Mouse (Mus musculus) lung, embryonic 14.5 days (tissue): ENCODE measurements around the gene Usp40. TPM values are rescaled to one million over a fixed set of nuclear protein-coding genes. Genes with fewer than 3 reads are reported as not detected.

Experiments used
- ATAC-seq: fragments of 200-750 bp; cut with Nextera tagmentation; 2 replicates; pipeline ENCODE4 v1.8.0; 2017; ENCODE audit warnings: mild to moderate bottlenecking, moderate TSS enrichment, moderate library complexity; ENCODE audit not compliant: insufficient read depth
- DNase-seq: peaks from one replicate; pipeline ENCODE4 v3.0.0-alpha.2; 2015
- H3K27ac ChIP-seq: fragments of 300-500 bp; sonication (generic); 2 replicates; pipeline ENCODE4 v1.5.1; 2014; ENCODE audit warnings: low read depth, mild to moderate bottlenecking, moderate library complexity
- H3K27me3 ChIP-seq: fragments of 300-500 bp; sonication (generic); 2 replicates; pipeline ENCODE4 v1.6.1; 2014; ENCODE audit warnings: low read length, control low read depth; ENCODE audit not compliant: insufficient read depth
- H3K36me3 ChIP-seq: fragments of 300-500 bp; sonication (generic); 2 replicates; pipeline ENCODE4 v1.6.1; 2014; ENCODE audit warnings: control low read depth; ENCODE audit not compliant: insufficient read depth
- H3K4me1 ChIP-seq: fragments of 300-500 bp; sonication (generic); 2 replicates; pipeline ENCODE4 v1.6.1; 2014; ENCODE audit warnings: antibody characterized with exemption, control low read depth; ENCODE audit not compliant: insufficient read depth
- H3K4me2 ChIP-seq: fragments of 300-500 bp; sonication (generic); 2 replicates; pipeline ENCODE4 v1.6.1; 2014; ENCODE audit warnings: mild to moderate bottlenecking
- H3K4me3 ChIP-seq: fragments of 300-500 bp; sonication (generic); 2 replicates; pipeline ENCODE4 v1.5.1; 2014; ENCODE audit warnings: low read depth, low read length
- H3K9ac ChIP-seq: fragments of 300-500 bp; sonication (generic); 2 replicates; pipeline ENCODE4 v1.6.1; 2014
- H3K9me3 ChIP-seq: fragments of 300-500 bp; sonication (generic); 2 replicates; pipeline ENCODE4 v1.6.1; 2016; ENCODE audit warnings: low read depth, low read length, control low read depth
- CTCF ChIP-seq: IDR thresholded peaks from 2 replicates; pipeline ENCODE4 v1.5.1; 2016; ENCODE audit warnings: antibody characterized with exemption, low read depth
- WGBS: fragments of 180-500 bp; shearing (Covaris S2); extraction: QIAGEN DNeasy Blood & Tissue Kit; methylation state at CpG from one replicate; pipeline ENCODE4 v1.1.7; 2014; 5-methylcytosine and 5-hydroxymethylcytosine counted together
- polyA plus RNA-seq: library from polyadenylated mRNA; unstranded; fragments of >200 nt; fragmentation: Nextera tagmentation; extraction: Ambion mirVana; gene quantifications from 2 replicates; pipeline ENCODE4 v1.2.1, GENCODE M21; 2014

The Usp40 gene
- polyA plus RNA-seq, 1 experiment from 2014 or later: 36.7 TPM

GRCm38 (mm10) chr1:87953073-87953472 lies 55.3 kb downstream of the Usp40 start:
- no peak for TF ChIP-seq CTCF
- H3K27ac ChIP-seq: no peak overlapping the region
- DNase-seq (no peak), ATAC-seq (no peak)
- H3K9me3 ChIP-seq: no peaks in the 10 kb centered on the region
- H3K36me3 ChIP-seq: peaks cover 93% of the 10 kb centered on the region
- H3K4me3 ChIP-seq: no peak overlapping the region
- H3K4me2 ChIP-seq: no peak overlapping the region
- H3K9ac ChIP-seq: no peak overlapping the region
- 74% methylated on average over 3 of the region's 3 CpGs for WGBS
- no peaks in the 10 kb centered on the region for H3K27me3 ChIP-seq
- no peaks in the 10 kb centered on the region for H3K4me1 ChIP-seq

- H3K9ac ChIP-seq: no peak overlapping the region
- no peaks in the 10 kb centered on the region for H3K27me3 ChIP-seq
- H3K27ac ChIP-seq: no peak overlapping the region
- H3K9me3 ChIP-seq: no peaks in the 10 kb centered on the region
- no peak overlapping the region for H3K4me3 ChIP-seq
- no peaks in the 10 kb centered on the region for H3K4me1 ChIP-seq
- no peak overlapping the region for H3K4me2 ChIP-seq
- DNase-seq (no peak), ATAC-seq (no peak)
- H3K36me3 ChIP-seq: peaks cover 94% of the 10 kb centered on the region
- TF ChIP-seq CTCF: no peak
- WGBS: 87% methylated on average over 3 of the region's 3 CpGs
These were observed 56.7 kb downstream of the Usp40 start for GRCm38 (mm10) chr1:87951641-87952040.

- DNase-seq (no peak), ATAC-seq (no peak)
- no peaks in the 10 kb centered on the region for H3K4me1 ChIP-seq
- no peaks in the 10 kb centered on the region for H3K9me3 ChIP-seq
- H3K27ac ChIP-seq: no peak overlapping the region
- no peak overlapping the region for H3K4me2 ChIP-seq
- H3K27me3 ChIP-seq: no peaks in the 10 kb centered on the region
- WGBS: 66% methylated on average over 6 of the region's 6 CpGs
- H3K36me3 ChIP-seq: peaks cover 97% of the 10 kb centered on the region
- H3K9ac ChIP-seq: no peak overlapping the region
- no peak overlapping the region for H3K4me3 ChIP-seq
- TF ChIP-seq CTCF: no peak
These were observed 60.7 kb downstream of the Usp40 start for GRCm38 (mm10) chr1:87947681-87948091.

- no peak overlapping the region for H3K4me2 ChIP-seq
- no peaks in the 10 kb centered on the region for H3K9me3 ChIP-seq
- no peaks in the 10 kb centered on the region for H3K27me3 ChIP-seq
- H3K27ac ChIP-seq: no peak overlapping the region
- DNase-seq (no peak), ATAC-seq (no peak)
- no peak overlapping the region for H3K9ac ChIP-seq
- no peak for TF ChIP-seq CTCF
- H3K4me3 ChIP-seq: no peak overlapping the region
- H3K36me3 ChIP-seq: peaks cover 98% of the 10 kb centered on the region
- 76% methylated on average over 1 of the region's 1 CpGs for WGBS
- H3K4me1 ChIP-seq: no peaks in the 10 kb centered on the region
These were observed 66.6 kb downstream of the Usp40 start for GRCm38 (mm10) chr1:87941765-87942164.

- DNase-seq (peak; percentile 35), ATAC-seq (no peak)
- H3K27ac ChIP-seq: no peak overlapping the region
- H3K27me3 ChIP-seq: no peaks in the 10 kb centered on the region
- no peaks in the 10 kb centered on the region for H3K9me3 ChIP-seq
- H3K4me1 ChIP-seq: no peaks in the 10 kb centered on the region
- H3K9ac ChIP-seq: no peak overlapping the region
- no peak overlapping the region for H3K4me3 ChIP-seq
- peaks cover 77% of the 10 kb centered on the region for H3K36me3 ChIP-seq
- no peak overlapping the region for H3K4me2 ChIP-seq
- 26% methylated on average over 2 of the region's 2 CpGs for WGBS
- peak; percentile 63 for TF ChIP-seq CTCF
These were observed 71.8 kb downstream of the Usp40 start for GRCm38 (mm10) chr1:87936516-87936915.

- TF ChIP-seq CTCF: no peak
- Histone ChIP-seq H3K9ac (no peak overlapping the region), H3K9me3 (no peaks in the 10 kb centered on the region), H3K4me1 (no peaks in the 10 kb centered on the region), H3K27ac (no peak overlapping the region), H3K4me3 (no peak overlapping the region), H3K36me3 (peaks cover 75% of the 10 kb centered on the region), H3K4me2 (no peak overlapping the region), H3K27me3 (no peaks in the 10 kb centered on the region)
- WGBS: 92% methylated on average over 7 of the region's 7 CpGs
- ATAC-seq: no peak
- no peak for DNase-seq
These were observed 72.3 kb downstream of the Usp40 start for GRCm38 (mm10) chr1:87936075-87936474.

GRCm38 (mm10) chr1:87935546-87935945 lies 72.8 kb downstream of the Usp40 start:
- no peaks in the 10 kb centered on the region for H3K4me1 ChIP-seq
- peaks cover 70% of the 10 kb centered on the region for H3K36me3 ChIP-seq
- H3K9me3 ChIP-seq: no peaks in the 10 kb centered on the region
- H3K4me2 ChIP-seq: no peak overlapping the region
- ATAC-seq (no peak), DNase-seq (no peak)
- 74% methylated on average over 2 of the region's 2 CpGs for WGBS
- no peak overlapping the region for H3K27ac ChIP-seq
- TF ChIP-seq CTCF: no peak
- no peaks in the 10 kb centered on the region for H3K27me3 ChIP-seq
- H3K4me3 ChIP-seq: no peak overlapping the region
- H3K9ac ChIP-seq: no peak overlapping the region

GRCm38 (mm10) chr1:87935095-87935494 lies 73.3 kb downstream of the Usp40 start:
- no peak overlapping the region for H3K9ac ChIP-seq
- TF ChIP-seq CTCF: no peak
- WGBS: 86% methylated on average over 9 of the region's 9 CpGs
- no peaks in the 10 kb centered on the region for H3K27me3 ChIP-seq
- no peak overlapping the region for H3K27ac ChIP-seq
- H3K4me2 ChIP-seq: no peak overlapping the region
- H3K4me3 ChIP-seq: no peak overlapping the region
- no peaks in the 10 kb centered on the region for H3K9me3 ChIP-seq
- ATAC-seq (no peak), DNase-seq (no peak)
- H3K4me1 ChIP-seq: no peaks in the 10 kb centered on the region
- peaks cover 67% of the 10 kb centered on the region for H3K36me3 ChIP-seq
